Mouse (Mus musculus) thymus, postnatal 10 days (tissue): Measurements from ENCODE around the gene Lrrc61.

ENCODE experiments used
- DNase-seq, 2 experiments: peaks; one replicate each; pipeline ENCODE4 v3.0.0; 2021; ENCODE audit warnings: low spot score in 2 of 2

The Lrrc61 gene

GRCm38 (mm10) chr6:48593158-48594042 is 38.8 kb downstream of the Lrrc61 start, which contains the start of the genes Repin1 and Gm44965:
Gene Repin1 (plus strand): TSS chr6:48593883.
Gene Gm44965 (plus strand): TSS chr6:48593941.
- DNase-seq: peak; percentile 62 to 63

- DNase-seq: peak in 1 of 2 experiments; percentile 8
These were observed 39.6 kb downstream of the Lrrc61 start for GRCm38 (mm10) chr6:48594043-48594738.

- DNase-seq: no peak
These were observed 40.7 kb downstream of the Lrrc61 start for GRCm38 (mm10) chr6:48595278-48595677.

- no peak for DNase-seq
These were observed 42.1 kb downstream of the Lrrc61 start for GRCm38 (mm10) chr6:48596545-48597232.

GRCm38 (mm10) chr6:48597233-48597625 is 42.6 kb downstream of the Lrrc61 start:
- DNase-seq: no peak

GRCm38 (mm10) chr6:48600594-48600993 is 46.0 kb downstream of the Lrrc61 start:
- no peak for DNase-seq

- DNase-seq: peak; percentile 88 to 90
These were observed 46.9 kb downstream of the Lrrc61 start, which contains the start of gene Zfp775 for GRCm38 (mm10) chr6:48601271-48602079. Gene Zfp775 (plus strand): TSS chr6:48602063.

- no peak for DNase-seq
These were observed 47.6 kb downstream of the Lrrc61 start for GRCm38 (mm10) chr6:48602080-48602741.

GRCm38 (mm10) chr6:48608124-48608523 is 53.5 kb downstream of the Lrrc61 start:
- DNase-seq: no peak

GRCm38 (mm10) chr6:48609512-48609911 is 54.9 kb downstream of the Lrrc61 start:
- no peak for DNase-seq

- no peak for DNase-seq
These were observed 56.1 kb downstream of the Lrrc61 start for GRCm38 (mm10) chr6:48610657-48611056.

- DNase-seq: no peak
These were observed 58.9 kb downstream of the Lrrc61 start for GRCm38 (mm10) chr6:48613464-48613863.

GRCm38 (mm10) chr6:48614756-48615155 is 60.2 kb downstream of the Lrrc61 start:
- no peak for DNase-seq

GRCm38 (mm10) chr6:48620031-48620430 is 65.4 kb downstream of the Lrrc61 start:
- no peak for DNase-seq
